Mouse (Mus musculus) heart, postnatal 0 days (tissue): ENCODE results near the gene Tagln3. TPM values are rescaled to one million over a fixed set of nuclear protein-coding genes. Genes with fewer than 3 reads are reported as not detected.

Experiments
- ATAC-seq: fragments of 200-750 bp; cut with Nextera tagmentation; 2 replicates; pipeline ENCODE4 v1.8.0; 2017; ENCODE audit warnings: low read depth, moderate number of reproducible peaks, moderate library complexity; ENCODE audit not compliant: insufficient read depth
- DNase-seq: peaks from one replicate; pipeline ENCODE4 v3.0.0-alpha.2; 2016; ENCODE audit warnings: low spot score
- H3K27ac ChIP-seq: fragments of 300-500 bp; sonication (generic); 2 replicates; pipeline ENCODE4 v1.5.1; 2014; ENCODE audit warnings: low read depth, mild to moderate bottlenecking
- H3K27me3 ChIP-seq: fragments of 300-500 bp; sonication (generic); 2 replicates; pipeline ENCODE4 v1.6.1; 2014; ENCODE audit warnings: low read length, mixed read lengths; ENCODE audit not compliant: control insufficient read depth, insufficient read depth
- H3K36me3 ChIP-seq: fragments of 300-500 bp; sonication (generic); replicated peaks from 2 replicates; pipeline ENCODE4 v1.6.1; 2014; ENCODE audit warnings: low read length, mixed read lengths; ENCODE audit not compliant: control insufficient read depth, insufficient read depth
- H3K4me1 ChIP-seq: fragments of 300-500 bp; sonication (generic); 2 replicates; pipeline ENCODE4 v1.6.1; 2014; ENCODE audit warnings: antibody characterized with exemption; ENCODE audit not compliant: control insufficient read depth, insufficient read depth
- H3K4me2 ChIP-seq: fragments of 300-500 bp; sonication (generic); 2 replicates; pipeline ENCODE4 v1.6.1; 2014; ENCODE audit warnings: low read depth, mild to moderate bottlenecking, low read length, moderate library complexity
- H3K4me3 ChIP-seq: fragments of 300-500 bp; sonication (generic); 2 replicates; pipeline ENCODE4 v1.5.1; 2014; ENCODE audit warnings: low read depth, low read length
- H3K9ac ChIP-seq: fragments of 300-500 bp; sonication (generic); replicated peaks from 2 replicates; pipeline ENCODE4 v1.6.1; 2014; ENCODE audit warnings: low read depth, low read length, mixed read lengths
- H3K9me3 ChIP-seq: fragments of 300-500 bp; sonication (generic); replicated peaks from 2 replicates; pipeline ENCODE4 v1.6.1; 2016; ENCODE audit warnings: low read length; ENCODE audit not compliant: control insufficient read depth
- CTCF ChIP-seq: IDR thresholded peaks from 2 replicates; pipeline ENCODE4 v1.5.1; 2016; ENCODE audit warnings: antibody characterized with exemption, control low read depth, low read depth
- EP300 ChIP-seq: IDR thresholded peaks from 2 replicates; pipeline ENCODE4 v1.6.1; 2016; ENCODE audit warnings: antibody characterized with exemption, low read depth
- WGBS: fragments of 180-500 bp; shearing (Covaris S2); extraction: QIAGEN DNeasy Blood & Tissue Kit; methylation state at CpG from one replicate; pipeline ENCODE4 v1.1.7; 2014; 5-methylcytosine and 5-hydroxymethylcytosine counted together
- polyA plus RNA-seq: library from polyadenylated mRNA; unstranded; fragments of >200 nt; fragmentation: Nextera tagmentation; extraction: Ambion mirVana; gene quantifications from 2 replicates; pipeline ENCODE4 v1.2.1, GENCODE M21; 2015
- total RNA-seq: library from RNA; depleted of rRNA; stranded (reverse); fragments of >200 nt; gene quantifications from 2 replicates; pipeline ENCODE4 v1.2.3, GENCODE M21; 2014; ENCODE audit warnings: low replicate concordance

Tagln3 gene
- total and polyA plus RNA-seq, 2 experiments from 2014 or later, result 0.57 to 1.3 TPM

DNA sequence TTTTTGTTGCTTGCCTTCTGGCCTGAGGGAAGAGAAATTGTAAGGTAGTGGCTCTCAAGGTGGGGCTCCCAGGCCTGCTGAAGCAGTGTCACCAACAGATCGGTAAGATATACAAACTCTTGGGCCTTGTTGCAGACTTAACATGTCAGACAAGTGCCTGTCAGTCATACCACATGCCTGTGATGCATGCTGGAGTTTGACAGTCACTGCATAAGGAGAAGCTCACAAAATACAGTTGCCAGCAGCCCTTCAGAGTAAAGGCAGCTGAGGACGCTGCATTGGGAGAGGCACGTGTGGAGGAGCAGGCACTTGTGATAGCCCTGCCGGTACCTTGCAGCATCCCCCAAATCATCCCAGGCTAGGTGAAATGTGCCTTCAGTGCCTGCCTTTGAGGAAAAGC lies 6.1 kb downstream of the Tagln3 start:
- H3K27ac ChIP-seq, result no peak overlapping the region
- H3K36me3 ChIP-seq, result no peaks in the 10 kb centered on the region
- 78% methylated on average over 4 of the region's 4 CpGs for WGBS

DNA sequence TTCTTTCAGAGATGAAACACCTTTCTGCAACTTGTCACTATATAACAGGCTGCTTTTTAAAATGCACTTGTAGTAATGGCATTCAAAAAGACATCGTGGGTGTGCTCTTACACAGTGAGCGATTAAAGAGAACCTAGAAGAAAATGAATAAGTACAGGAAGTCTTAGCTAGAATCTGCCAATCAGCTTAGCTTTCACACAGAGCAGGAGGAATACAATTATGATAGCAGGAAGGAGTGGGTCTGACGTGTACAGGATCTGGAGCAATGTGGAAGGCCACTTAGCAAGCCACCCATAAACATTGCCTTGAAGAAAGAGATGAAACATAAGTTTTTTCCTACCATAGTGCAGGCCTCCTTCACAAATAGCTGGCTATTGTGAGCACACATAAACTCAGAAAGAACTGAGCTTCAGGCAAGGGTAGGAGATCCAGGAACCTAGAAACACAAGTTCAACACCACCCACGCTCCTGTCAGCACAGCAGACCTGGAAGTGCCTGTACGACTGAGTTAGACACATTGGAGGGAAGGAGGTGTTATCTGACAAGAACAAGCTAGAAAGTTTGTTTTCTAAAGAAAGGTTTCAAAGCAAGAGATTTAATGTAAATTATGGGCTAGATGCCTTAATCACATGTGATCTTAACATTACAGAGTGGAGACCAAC lies 9.8 kb downstream of the Tagln3 start:
- no peaks in the 10 kb centered on the region for H3K36me3 ChIP-seq

More for the DNA sequence above, 6.1 kb downstream of the Tagln3 start:
- Histone ChIP-seq H3K27me3 (no peaks in the 10 kb centered on the region), H3K9ac (no peak overlapping the region), H3K4me3 (no peak overlapping the region), H3K4me2 (no peak overlapping the region), H3K4me1 (no peaks in the 10 kb centered on the region), H3K9me3 (0 out of 2 replicates have a peak, but pooled peaks cover 3% of the 10 kb centered on the region)
- TF ChIP-seq EP300 (no peak), CTCF (no peak)
- no peak for DNase-seq
- no peak for ATAC-seq

DNA sequence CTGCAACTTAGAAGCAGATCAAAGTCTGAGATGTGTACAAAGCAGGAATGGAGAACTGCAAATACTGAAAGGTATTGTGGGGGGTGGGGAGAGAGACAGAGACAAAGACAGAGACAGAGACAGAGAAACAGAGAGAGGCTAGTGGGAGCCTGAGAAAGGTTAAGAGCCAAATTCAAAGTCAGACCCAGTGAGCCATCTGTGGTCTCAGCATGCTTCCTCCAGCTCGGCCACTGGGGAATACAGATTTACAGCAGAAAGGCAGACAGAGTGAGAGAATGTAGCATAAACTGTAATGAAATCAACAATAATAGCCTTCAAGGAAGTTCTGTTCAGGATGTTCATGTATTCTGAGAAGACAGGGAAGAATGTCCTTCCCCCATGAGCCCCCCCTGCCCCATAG lies 10.5 kb downstream of the Tagln3 start:
- 0 out of 2 replicates have a peak, but pooled peaks cover 3% of the 10 kb centered on the region for H3K9me3 ChIP-seq
- TF ChIP-seq CTCF, result no peak
- TF ChIP-seq EP300, result no peak
- ATAC-seq (no peak), DNase-seq (no peak)
- no peaks in the 10 kb centered on the region for H3K4me1 ChIP-seq
- no peaks in the 10 kb centered on the region for H3K27me3 ChIP-seq
- 78% methylated on average over 1 of the region's 1 CpGs for WGBS
- no peak overlapping the region for H3K27ac ChIP-seq
- H3K36me3 ChIP-seq, result no peaks in the 10 kb centered on the region
- H3K4me3 ChIP-seq, result no peak overlapping the region
- no peak overlapping the region for H3K9ac ChIP-seq
- no peak overlapping the region for H3K4me2 ChIP-seq

More for the DNA sequence above, 9.8 kb downstream of the Tagln3 start:
- Histone ChIP-seq H3K9ac (no peak overlapping the region), H3K4me2 (no peak overlapping the region), H3K27me3 (no peaks in the 10 kb centered on the region), H3K4me3 (no peak overlapping the region), H3K4me1 (no peaks in the 10 kb centered on the region), H3K9me3 (0 out of 2 replicates have a peak, but pooled peaks cover 3% of the 10 kb centered on the region), H3K27ac (no peak overlapping the region)
- no peak for TF ChIP-seq EP300
- no peak for DNase-seq
- no peak for ATAC-seq
- 61% methylated on average over 5 of the region's 5 CpGs for WGBS

DNA sequence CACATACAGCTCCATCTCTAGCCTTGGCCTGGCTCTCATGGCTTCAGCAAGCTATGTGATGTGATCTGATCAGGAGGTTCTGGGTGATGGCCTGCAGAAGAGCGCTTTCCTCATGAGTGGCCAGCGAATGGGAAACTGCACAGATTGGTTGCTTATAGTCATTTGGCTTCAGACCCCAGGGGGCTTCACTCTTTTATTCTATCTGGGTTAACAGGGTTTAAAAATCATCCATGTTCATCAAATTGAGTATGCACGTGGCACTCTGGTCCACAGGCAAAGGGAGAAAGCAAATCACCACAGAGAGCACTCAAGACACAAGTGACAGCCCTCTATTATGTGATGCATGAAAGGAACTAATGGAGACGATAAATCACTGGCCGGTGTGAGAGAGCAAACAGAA lies 11.1 kb downstream of the Tagln3 start:
- no peak overlapping the region for H3K9ac ChIP-seq
- H3K9me3 ChIP-seq, result 0 out of 2 replicates have a peak, but pooled peaks cover 3% of the 10 kb centered on the region
- WGBS, result 83% methylated on average over 5 of the region's 5 CpGs
- no peaks in the 10 kb centered on the region for H3K4me1 ChIP-seq
- H3K27ac ChIP-seq, result no peak overlapping the region
- DNase-seq, result no peak
- no peak overlapping the region for H3K4me3 ChIP-seq
- no peak for ATAC-seq
- H3K36me3 ChIP-seq, result no peaks in the 10 kb centered on the region
- H3K27me3 ChIP-seq, result no peaks in the 10 kb centered on the region
- TF ChIP-seq EP300 (no peak), CTCF (no peak)
- no peak overlapping the region for H3K4me2 ChIP-seq

DNA sequence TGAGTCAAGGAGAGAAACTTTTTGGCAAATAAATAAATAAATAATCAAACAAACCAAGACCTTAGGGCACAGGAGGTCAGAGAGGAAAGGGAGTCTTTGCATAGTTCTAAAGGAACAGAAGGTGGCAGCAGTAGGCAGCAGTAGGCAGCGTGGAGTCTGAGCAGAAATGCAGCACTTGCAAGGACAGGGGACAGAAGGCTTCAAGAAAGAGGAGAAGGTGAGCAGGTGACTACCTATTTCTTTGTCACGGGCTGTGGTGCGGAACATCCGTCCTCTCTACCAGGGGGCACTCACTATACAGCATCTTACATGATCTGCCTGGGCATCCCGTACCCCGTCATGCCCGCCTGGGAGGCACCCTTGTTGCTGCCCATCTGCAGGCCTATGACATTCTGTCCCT lies 13.1 kb downstream of the Tagln3 start:
- no peak for DNase-seq
- 62% methylated on average over 7 of the region's 7 CpGs for WGBS
- H3K4me1 ChIP-seq, result no peaks in the 10 kb centered on the region

DNA sequence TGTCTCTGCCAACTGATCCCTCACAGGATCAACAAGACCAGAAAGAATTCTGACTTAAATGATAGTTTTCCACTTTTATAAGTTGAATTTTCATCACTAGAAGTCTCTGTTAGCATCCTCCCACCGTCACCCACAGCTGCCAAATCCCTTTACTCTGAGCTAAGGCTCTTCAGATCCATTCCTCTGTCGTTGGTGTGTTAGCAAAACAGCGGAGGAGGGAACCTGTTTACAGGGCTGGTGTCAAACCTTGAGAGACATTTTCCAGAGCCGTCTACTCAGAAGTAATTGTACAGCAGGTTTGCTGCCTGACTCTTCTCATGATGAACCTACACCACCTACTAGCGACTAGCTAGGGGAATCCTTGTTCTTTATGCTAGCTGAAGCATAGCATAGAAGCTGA lies 25.1 kb downstream of the Tagln3 start:
- no peak overlapping the region for H3K4me3 ChIP-seq
- no peaks in the 10 kb centered on the region for H3K9me3 ChIP-seq
- no peak for TF ChIP-seq CTCF
- no peak for TF ChIP-seq EP300
- H3K27me3 ChIP-seq, result no peaks in the 10 kb centered on the region
- H3K36me3 ChIP-seq, result no peaks in the 10 kb centered on the region
- no peaks in the 10 kb centered on the region for H3K4me1 ChIP-seq
- DNase-seq (no peak), ATAC-seq (no peak)
- WGBS, result 45% methylated on average over 5 of the region's 5 CpGs
- H3K27ac ChIP-seq, result no peak overlapping the region
- no peak overlapping the region for H3K9ac ChIP-seq
- no peak overlapping the region for H3K4me2 ChIP-seq

More for the DNA sequence above, 13.1 kb downstream of the Tagln3 start:
- H3K4me3 ChIP-seq, result no peak overlapping the region
- H3K36me3 ChIP-seq, result no peaks in the 10 kb centered on the region
- no peak for TF ChIP-seq EP300
- peak; percentile 50 for TF ChIP-seq CTCF
- no peak overlapping the region for H3K9ac ChIP-seq
- H3K9me3 ChIP-seq, result 0 out of 2 replicates have a peak, but pooled peaks cover 3% of the 10 kb centered on the region
- no peak overlapping the region for H3K27ac ChIP-seq
- ATAC-seq, result no peak
- H3K4me2 ChIP-seq, result no peak overlapping the region
- no peaks in the 10 kb centered on the region for H3K27me3 ChIP-seq
